Mouse (Mus musculus) layer of hippocampus, adult 18-20 months (tissue): ENCODE data around the gene Timp2. TPM values are rescaled to one million over a fixed set of nuclear protein-coding genes. Genes with fewer than 3 reads are reported as not detected.
"Not testable (repeated sequence)": the region's sequence is repeated elsewhere in the genome, so short reads cannot be mapped to it uniquely, and the experiment has no call there.

Source experiments
- DNase-seq, 2 experiments: peaks; one replicate each; pipeline ENCODE4 v3.0.0; 2022; ENCODE audit warnings: low spot score in 2 of 2
- total RNA-seq, 2 experiments: library from RNA; stranded (reverse); gene quantifications; 2 replicates each; pipeline ENCODE4 v1.2.3; 2021

Timp2 gene
- total RNA-seq, 2 experiments from 2014 or later: 201 to 256 TPM

DNA sequence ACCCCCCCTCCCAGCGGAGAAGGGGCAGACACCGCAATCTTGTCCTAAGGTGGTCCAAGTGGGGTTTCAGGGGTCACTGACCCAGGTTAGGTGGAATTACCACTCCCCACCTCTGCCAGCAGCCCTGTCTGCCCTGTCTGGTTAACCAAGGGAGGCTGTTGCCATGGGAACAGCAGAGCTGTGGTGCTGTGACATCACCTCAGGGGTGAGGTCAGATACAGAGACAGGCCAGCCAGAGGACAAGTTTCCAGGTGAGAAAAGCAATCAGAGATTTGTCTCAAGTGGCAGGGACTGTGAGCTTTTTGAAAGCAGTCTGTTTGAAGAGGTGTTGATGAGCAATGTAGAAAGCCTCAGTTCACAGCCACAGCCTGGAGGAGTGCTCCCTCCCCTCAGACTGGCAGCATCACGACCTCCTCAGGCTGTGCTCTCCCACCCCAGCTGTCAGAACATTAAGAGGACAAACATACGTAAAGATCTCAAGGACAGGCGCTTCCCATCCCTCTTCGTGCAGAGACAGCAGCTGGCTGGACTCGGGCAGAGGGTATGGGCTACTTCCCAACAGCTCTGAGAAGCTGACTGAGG, 13.0 kb downstream of the Timp2 start, which contains the start of gene Cep295nl:
Cep295nl (minus strand) TSS at position 101 of the 582 bp plus-strand sequence.
- no peak for DNase-seq

DNA sequence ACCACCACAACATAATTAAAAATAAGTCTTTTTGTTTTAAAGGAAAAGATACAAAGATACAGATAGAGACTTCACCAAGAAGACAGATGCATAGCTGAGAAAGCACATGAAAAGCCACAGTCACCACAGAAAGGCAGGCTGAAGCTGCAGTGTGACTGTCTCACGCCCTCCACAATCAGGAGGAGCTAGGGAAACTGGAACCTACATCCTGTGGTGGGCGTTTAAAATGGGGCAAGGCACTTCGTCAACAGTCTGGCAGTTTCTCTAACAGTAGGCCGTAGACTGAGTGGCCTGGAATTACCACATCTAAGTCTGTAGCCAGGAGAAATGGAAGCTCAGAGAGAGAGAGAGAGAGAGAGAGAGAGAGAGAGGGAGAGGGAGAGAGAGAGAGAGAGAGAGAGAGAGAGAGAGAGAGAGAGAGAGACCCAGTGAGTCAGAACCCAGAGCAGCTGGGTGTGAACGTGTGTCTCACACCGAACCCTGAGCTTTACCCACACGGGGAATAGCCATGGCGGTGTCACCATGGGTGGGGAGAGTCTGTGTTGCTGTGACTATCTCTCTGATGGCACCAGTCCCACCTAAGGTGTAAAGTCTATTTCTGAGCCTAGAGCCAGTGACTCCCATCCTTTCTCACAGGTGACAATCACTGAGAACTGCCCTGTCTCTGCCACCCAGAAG, 17.9 kb downstream of the Timp2 start:
- DNase-seq: peak in 1 of 2 experiments; percentile 37

DNA sequence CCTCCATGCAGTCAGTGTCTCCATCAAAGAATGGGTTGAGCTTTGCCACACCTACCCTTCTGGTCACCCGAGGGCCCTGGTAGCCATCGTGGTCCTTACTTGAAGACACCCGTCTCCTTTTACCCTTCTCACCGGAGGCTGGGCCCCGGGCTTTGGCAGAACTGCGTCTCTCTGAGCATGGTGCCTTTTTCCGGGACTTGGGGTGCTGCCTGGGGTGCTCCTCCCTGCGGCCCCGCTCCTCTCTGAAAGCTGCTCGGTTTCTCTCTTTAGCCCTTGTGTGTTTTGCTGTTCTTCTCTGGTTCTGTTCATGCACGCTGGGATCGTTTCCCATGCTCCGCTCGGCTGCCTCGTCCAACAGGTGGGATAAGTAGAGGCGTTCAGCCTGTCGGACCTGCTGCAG, 22.1 kb downstream of the Timp2 start:
- no peak for DNase-seq

DNA sequence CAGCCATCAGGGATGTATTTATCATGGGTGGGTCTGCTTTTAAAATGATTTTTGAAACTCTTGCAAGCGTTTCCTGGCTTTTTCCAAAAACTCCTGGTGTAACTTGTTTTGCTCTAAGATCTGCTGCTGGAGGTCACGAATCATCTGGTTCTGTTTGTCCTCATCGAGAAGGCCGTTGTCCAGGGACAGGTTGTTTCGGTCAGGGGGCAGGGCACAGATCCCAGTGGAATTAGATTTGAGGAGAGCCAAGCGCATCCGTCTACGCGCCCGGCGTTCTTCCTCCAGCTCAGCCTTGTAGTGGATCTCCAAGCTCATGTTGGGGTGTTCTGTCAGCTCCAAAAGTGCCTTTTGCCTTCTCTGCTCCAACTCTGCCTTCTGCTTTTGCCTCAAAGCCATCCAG, 23.2 kb downstream of the Timp2 start:
- DNase-seq: no peak

DNA sequence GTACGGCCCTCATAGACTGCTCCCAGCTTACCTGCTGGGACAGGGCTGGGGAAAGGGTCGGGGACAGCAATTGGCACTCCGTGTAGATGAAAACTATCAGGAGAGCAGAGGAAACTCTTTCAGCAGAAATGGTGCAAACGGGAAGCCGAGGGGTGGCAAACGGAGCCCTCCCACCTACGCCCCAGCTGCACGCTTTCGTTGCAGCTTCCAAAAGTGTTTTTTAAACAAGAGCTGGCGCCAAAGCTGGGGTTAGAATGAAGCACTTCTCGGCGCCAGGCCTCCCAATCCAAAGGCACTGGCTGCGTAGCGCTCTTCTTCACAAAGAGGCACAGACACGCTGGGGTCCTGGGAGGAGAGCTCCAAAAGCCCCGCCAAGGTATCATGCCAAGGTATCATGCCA, 24.8 kb downstream of the Timp2 start:
- DNase-seq: peak; percentile 76 to 91

DNA sequence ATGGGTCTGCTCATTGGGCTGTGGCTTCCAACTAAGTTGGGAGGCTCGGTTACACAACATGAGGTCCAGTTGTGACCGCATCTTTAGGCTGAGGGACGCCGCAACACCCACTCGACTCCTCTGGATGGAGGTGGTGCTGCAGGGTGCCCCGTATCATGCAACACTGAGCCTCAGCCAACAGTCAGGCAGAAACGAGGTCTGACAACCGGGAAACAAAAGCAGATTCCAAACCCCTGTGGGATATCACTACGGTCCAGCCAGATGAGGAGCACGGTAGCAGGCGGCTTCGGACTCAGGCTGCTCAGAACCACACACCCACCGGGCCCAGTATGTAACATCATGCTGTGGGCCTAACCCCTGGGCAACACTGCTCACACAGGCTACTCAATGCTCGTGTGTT, 25.2 kb downstream of the Timp2 start:
- no peak for DNase-seq

DNA sequence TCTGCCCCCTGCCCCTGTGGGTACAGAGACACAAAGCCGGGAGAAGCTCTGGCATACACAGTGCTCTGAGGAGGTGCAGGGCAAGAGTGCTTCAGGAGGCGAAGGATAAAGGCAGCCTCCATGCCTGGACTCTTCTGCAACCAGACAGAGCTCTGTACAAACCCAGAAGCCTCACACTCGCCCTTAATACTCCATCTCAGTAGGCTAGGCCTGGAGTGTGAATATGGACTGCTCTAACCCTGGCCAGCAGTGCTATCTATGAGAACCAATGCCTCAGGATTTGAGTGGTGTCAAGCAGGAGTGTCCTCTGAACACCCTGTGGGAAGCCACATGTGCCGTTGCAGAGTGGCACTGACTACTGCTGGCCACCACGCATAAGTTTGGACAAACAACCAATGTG, 26.6 kb downstream of the Timp2 start:
- no peak for DNase-seq

DNA sequence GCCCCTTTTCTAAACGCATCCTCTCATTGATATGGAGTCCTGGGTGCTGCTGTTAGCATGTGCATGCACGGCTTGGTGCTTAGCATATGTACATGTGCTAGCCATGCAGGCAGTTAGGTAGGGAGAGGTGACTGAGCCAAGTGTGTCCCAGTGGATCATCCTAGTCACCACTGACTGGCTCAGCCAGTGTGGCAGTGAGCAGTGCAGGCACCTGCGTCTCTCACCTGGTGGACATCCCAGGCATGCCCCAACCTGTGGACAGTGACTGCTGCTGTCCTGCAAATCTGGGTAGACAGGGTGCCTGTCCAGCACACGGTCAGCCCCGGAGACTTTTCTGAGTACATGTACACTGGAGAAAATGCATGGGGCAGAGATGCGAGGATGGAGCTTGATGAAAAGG, 27.0 kb downstream of the Timp2 start:
- no peak for DNase-seq

DNA sequence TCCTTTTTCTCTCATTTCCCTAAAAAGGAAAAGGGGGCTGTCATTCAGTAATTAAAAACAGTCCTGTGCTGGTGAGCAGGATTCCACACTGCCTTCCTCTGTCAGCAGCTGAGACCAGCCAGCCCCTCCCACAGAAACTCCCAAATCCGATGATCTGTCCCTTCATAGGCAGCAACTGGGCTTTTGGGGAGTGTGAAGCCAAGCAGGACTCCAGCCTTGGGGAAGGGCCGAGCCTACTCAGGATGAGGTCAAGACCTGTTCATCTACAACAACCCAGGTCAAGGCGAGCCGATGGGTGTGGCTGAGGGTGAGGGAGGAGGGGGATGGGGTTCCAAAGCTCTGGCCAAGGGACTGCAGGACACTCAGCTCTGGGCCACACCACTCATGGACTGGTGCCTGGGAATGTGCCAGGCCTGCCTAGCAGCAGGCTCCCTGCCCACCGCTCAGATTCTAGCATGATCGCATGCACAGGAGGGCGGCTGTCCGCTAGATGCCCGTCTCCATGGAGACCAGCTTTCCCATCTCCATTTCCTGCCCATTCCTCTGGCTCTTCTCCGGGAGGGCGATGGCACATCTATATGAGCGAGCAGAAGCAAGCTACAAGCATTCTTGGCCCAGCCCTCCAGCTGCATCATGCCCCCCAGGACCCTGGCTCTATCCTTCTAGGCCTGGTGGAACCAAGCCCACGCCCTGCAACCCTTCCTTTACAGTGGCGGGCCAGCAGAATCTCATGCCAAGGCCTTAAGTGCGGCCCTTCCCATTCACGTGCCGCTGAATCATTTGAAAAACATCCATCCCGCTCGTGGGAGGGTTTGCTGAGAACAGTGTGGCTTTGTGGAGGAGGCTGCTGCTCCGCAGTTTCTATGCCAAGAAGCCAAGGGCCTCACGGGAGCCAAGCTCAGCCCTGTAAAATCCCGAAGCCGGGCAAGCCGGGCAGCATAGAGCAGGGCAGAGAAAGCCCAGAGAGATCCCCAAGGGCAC, 28.3 kb downstream of the Timp2 start:
- peak; percentile 83 to 92 for DNase-seq

DNA sequence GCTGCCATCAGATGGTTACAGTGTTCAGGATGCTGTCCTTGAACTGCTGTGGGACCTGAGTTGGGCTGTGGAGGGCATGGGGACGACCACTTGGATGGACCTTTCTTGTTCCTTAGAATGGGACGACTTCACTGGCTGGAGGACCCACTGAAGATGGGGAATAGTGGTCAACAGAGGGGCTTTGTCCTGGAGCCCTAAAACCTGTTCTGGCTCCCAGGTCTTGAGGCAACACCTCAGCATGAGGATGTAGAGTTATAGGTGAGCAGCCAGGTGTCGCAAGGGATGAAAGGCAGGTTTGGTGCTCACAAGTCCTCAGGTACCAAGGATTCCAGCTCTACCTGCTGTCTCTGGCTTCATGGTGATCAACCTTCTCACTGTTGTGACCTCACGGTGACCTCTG, 29.0 kb downstream of the Timp2 start:
- no peak for DNase-seq

DNA sequence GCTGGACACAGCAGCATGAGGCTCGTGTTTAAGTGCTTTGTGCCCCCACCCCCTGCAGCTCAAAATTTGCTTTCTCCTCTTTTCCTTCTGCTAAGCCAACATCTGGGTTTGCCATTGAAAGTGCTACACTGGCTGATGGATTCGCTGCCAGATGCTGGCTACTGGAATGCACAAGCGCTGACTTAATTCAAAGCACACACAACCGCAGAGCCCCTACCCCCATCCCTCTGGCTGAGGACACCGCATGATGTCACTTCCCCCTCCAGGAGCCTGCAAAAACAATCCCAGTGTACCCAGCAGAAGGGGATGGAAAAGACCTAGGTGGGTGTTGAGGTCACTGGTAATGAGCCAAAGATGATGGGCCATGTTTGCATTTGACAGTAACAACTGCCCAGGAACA, 31.0 kb downstream of the Timp2 start:
- DNase-seq: no peak

DNA sequence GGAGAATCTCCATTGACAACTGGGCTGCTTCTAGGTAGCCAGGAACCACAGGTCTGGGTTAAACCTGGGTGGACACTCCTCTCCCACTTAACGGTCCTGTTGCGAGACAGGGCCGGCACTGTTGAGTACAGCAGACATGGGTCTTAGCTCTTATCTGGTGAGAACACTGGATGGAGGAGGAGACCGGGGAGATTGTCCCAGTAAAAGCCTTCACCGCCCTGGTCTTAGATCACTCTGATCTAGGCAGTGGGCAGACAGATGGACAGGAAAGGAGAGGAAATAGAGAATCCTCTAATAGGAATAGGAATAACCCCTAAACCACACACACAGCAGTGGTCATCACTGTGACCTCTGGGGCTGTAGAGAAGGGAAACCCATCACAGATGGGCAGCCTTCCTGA, 31.6 kb downstream of the Timp2 start:
- DNase-seq: no peak

DNA sequence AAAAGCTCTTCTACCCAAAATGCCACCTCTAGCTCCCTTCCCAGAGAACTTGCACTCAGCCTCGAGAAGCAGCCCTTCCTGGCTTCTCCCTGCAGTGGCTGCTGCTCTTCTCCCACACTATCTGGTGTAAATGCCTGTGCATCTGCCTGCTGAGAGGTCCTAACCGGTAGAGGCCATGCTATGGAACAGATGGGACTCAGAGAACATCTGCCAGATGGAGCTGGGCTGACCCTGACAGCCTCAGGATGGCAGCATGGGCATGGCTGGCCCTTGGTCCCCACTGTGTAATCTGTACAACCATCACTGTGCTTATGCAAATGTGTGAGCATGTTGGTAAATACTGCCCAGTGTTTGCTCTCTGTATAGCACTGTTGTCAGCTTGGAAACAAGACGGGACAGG, 32.9 kb downstream of the Timp2 start:
- DNase-seq: no peak

DNA sequence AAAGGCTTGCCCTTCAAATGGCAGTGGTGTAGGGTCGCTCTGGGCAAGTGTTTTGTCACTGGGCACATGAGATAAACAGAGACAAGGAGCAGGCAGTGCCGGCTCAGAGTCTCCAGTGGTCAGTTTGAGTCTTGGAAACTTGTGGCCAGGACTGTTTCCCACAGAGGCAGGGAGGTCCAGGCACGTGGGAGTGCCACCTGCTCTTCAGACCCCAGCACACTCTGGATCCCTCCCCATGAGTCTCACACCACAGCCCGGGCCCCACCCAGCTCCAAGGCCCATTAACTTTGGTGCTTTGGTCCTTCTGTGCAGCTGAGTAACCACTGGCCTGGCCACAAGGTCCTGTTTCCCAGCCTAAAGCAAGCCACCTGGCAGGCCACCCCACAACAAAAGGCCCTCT, 33.6 kb downstream of the Timp2 start:
- no peak for DNase-seq

DNA sequence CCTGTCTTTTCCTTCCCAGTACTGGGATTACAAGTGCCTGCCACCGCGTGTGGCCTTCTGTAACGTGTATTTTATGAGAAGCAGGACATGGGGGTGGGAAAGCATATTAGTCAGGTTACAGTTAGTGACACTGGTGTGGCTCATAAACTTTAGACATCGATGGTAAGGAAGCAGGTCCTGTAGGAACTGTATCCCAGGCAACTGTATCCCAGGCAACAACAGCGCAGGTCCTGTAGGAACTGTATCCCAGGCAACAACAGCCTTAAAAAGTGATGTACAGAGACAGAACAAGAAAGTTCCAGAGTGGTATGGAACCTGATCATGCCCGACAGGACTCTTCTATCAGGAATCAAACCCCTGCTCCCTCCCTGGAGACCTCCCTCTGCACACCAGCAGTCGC, 34.0 kb downstream of the Timp2 start:
- DNase-seq: peak in 1 of 2 experiments; percentile 60

DNA sequence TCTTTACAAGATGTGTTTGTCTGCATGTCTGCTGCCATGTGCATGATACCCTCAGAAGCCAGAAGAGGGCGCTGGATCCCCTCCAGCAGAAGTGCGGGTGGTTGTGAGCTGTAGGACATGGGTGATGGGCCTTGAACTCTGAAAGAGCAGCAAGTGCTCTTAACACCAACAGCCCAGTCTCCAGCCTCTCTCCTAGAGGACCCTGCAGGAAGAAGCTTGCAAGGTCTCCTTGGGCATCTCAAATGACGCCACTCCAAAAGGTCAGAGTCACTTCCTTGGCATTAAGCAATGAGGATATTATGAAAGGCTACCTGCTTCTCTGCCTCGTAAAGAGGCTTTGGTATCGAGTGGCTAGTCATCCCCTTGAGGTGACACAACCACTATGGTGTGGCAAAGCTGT, 36.9 kb downstream of the Timp2 start:
- DNase-seq: peak in 1 of 2 experiments; percentile 43

DNA sequence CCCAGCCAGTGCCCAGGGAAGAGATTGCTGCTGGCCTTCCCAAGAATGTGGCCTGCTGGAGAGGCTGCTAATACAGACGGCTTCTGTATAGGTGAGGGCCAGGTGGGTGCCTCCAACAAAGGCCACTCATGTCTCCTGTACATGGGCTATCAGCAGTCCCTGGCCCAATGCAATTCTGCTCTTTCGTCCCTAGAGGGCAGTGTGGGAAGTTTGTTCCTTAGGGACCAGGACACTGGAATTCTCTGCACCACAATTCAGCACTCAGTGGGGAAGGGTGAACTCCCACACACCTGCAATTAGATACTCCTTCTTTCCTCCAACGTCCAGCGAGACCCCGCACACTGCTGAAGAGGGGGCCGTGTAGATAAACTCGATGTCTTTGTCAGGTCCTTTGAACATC, 38.4 kb downstream of the Timp2 start:
- DNase-seq: peak; percentile 38 to 75

DNA sequence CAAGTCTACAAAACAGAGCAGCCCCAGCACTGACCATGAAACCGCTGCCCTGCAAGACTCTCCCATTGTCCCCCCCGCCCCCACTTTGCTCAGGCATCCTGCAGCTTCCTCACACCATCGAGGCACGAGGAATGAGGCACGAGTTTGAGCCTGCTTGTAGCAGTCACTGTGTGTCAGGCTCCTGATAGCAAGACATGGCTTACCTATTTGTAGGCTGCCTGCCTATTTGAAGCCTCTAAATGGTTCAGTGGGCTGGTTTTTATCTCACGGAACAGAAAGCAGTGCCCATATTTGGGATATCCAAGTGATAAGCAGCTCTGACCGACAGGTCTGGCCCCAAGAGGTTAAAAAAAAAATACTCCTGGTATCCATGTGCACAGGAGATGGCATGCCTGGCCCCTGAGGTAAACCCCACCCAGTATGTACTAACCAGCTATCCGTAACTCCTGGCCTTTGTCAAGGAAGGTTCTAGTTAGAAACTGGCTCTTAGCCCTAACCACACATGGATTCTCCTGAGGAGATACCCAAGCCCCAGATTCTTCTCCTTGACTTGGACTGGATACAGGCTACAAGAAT, 39.2 kb downstream of the Timp2 start:
- DNase-seq: no peak

DNA sequence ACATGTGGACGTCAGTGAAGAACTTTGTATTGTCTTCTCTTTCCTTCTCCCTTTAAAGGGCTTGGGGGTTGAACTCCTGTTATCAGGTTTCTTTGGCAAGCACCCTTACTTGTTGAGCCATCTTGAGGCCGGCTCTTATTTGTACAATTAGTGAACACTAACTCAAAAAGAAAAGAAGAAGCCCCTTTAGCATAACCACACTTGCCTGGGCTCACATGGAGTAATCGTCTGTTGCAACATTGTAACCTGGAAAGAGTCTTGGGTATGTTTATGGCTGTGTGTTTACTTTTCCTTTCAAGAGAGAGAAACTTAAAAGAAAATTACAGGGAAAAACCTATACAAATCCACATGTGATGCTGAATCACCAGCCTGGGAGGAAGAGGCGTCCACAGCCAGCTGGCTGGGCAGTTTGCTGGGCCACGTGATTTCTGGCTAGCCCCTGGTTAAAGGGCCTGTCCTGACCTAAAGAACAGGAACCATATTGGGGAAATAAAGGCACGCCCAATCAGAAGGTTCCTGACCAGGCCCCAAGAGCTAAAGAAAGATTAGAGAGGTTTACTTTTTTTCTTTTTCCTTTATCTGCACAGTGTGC, 43.3 kb downstream of the Timp2 start:
- DNase-seq: no peak

DNA sequence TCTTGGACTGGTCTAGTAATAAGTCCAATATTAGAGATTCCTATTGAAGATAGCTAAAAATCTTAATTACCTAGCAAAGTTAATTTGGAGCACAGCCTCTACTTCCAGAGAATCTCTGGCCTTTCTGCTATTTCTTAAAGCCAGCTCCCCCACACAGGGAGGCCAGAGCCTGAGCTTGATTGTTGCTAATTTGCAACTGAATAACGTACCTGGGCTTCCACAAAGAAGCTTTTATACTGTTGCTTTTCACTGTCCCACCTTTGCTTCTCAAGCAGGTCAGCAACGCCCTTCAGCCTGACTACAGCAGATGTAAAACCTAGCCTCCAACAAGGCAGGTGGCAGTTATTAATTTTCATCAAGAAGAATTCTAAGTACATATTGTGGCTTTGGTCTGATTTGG, 47.6 kb downstream of the Timp2 start:
- not testable (repeated sequence) for DNase-seq

DNA sequence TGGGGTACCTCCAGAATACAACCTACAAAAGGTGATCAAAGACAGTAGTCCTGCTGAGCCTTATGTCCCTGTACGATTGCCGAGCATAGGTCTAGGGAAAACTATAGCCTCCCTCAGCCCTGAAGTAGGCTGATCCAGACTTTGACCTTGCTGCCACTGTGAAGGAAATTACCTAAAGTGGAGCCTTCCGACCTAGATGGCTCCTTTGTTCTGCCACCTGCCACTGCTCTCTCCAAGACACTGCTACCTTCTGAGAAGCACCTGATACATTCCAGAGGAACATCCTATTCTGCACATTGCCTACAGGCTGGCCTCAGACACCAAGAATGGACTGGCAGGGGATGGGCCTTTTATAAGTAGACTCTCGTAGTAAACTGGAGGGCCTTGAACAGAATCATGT, 51.6 kb downstream of the Timp2 start:
- not testable (repeated sequence) for DNase-seq
